Mouse (Mus musculus): ENCODE results near the gene Gucy1a1.

GRCm38 (mm10) chr3:82138002-82138667 lies 7.5 kb downstream of the Gucy1a1 start:
- no peak for TF ChIP-seq POLR2A (IDR thresholded peaks at IDR 0.05; ENCODE audit: extremely low read depth, insufficient read depth, low read length)
- no peak for TF ChIP-seq CTCF (IDR thresholded peaks at IDR 0.05; ENCODE audit: extremely low read depth, insufficient read depth, low read length)

All from cortical plate, adult 2 months (tissue).